Mouse (Mus musculus): Measurements from ENCODE around the gene Epha3.

Epha3 gene

DNA sequence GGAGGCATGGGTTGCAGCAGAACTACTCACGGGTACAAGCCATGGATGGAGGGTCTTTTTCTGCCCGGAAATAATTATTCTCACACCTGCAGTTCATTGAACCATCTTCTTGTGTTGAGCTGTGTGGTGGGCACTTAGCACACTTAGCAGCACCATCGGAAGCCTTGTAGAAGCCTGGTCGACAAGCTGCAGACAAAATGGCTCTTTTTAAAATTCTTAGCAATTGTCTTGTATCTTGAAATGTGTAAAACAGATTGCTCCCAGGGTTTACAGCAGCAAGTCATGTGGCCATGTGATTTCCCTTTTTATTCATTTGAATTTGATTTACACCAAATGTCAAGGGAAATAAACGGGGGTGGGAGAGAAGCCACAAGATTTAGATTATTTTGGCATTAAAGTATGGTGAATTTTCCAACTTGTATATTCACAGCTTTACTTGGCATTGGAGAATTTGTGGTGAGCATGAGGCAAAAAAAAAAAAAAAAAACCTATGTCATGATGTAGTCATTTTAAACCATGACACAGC is 210.5 kb downstream of the Epha3 start:
- DNase-seq (ENCODE audit: low spot score in 2 of 2): no peak

- no peak for DNase-seq (ENCODE audit: low spot score in 2 of 2)
Measured at GRCm38 (mm10) chr16:63650760-63651159, 213.2 kb downstream of the Epha3 start.

- DNase-seq (ENCODE audit: low spot score in 2 of 2): no peak
Measured at GRCm38 (mm10) chr16:63646577-63646976, 217.4 kb downstream of the Epha3 start.

DNA sequence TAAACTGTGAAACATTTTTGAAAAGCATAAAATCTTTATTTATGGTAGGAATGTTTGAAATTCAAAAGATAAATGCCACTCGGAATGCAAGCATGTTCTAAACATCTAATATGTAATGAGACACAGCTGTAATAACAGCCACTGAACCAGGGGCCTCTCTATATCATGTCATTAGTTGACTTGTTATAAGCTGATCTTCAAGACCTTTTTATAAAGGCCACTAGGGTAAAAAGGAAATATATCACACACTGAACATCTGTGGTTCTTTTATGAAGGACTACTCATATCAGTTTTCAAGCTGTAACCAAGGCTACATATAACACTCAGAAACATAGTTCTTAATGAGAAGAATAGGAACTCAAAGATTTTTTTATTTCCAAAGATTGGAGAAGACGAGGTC is 221.3 kb downstream of the Epha3 start:
- no peak for DNase-seq (ENCODE audit: low spot score in 2 of 2)

DNA sequence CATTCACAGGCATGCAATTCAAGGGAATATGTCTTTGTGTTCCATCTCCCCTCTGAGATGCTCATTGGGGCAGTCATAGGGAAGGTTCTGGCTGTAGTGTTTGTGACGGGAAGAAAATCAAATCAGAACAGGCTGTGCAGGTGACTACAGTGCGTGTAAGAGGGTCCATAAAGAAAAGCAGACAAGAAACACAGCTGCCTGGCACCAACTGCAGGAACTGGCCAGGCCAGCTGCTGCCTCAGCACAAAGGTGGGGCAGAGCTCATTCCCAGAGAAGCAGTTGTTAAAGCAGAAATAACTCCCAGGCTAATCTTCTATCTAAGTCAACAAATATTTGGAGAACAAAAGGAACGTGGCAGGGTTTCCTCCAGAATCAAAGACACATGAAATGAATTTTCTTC is 222.4 kb downstream of the Epha3 start:
- DNase-seq (ENCODE audit: low spot score in 2 of 2): no peak

DNA sequence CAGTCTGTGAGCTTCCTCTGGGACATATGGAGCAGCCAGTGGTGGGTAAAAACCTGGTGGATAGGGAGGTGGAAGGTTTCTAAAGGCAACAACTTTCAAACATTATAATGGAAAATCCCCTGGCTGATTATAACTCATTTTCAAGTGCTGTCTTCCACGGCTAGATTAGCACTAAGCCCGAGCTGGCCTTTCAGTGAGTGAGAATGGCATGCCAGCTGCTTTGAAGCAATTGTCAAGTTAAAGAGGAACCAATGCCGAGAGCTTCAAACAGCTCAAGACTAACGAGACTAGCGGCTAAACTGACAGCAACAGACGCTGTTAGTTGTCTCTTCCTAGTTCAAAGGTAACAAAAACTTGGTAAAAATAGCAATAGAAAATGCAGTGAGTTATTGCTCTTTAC is 225.3 kb downstream of the Epha3 start:
- DNase-seq (ENCODE audit: low spot score in 2 of 2): no peak

- DNase-seq (ENCODE audit: low spot score in 2 of 2): no peak
Measured at GRCm38 (mm10) chr16:63633748-63634166, 230.2 kb downstream of the Epha3 start.

DNA sequence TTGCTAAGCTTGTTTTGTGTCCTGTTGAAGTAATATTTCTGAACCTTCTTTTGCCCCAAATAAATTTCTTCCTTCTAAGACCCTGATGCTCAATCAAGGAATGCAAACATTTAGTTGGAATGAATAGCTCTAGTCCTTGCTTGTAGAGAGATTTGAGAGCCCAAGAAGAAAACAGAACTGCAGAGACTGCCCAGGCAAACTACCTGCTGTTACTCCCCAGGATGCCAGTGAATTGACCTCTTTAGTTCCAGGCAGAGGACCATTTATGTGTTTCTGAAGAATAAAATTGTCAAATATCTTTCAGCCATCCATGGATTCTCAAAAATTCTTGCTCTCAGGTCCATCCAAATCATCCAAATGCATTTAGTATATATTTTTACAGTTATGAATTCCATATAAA is 238.7 kb downstream of the Epha3 start:
- no peak for DNase-seq (ENCODE audit: low spot score in 2 of 2)

- DNase-seq (ENCODE audit: low spot score in 2 of 2): no peak
Measured at GRCm38 (mm10) chr16:63621845-63622244, 242.1 kb downstream of the Epha3 start.

- no peak for DNase-seq (ENCODE audit: low spot score in 2 of 2)
Measured at GRCm38 (mm10) chr16:63615396-63615795, 248.6 kb downstream of the Epha3 start.

GRCm38 (mm10) chr16:63613006-63613405 is 251.0 kb downstream of the Epha3 start:
- DNase-seq (ENCODE audit: low spot score in 2 of 2): no peak

- no peak for DNase-seq (ENCODE audit: low spot score in 2 of 2)
Measured at GRCm38 (mm10) chr16:63600229-63600628, 263.7 kb downstream of the Epha3 start.

- no peak for DNase-seq (ENCODE audit: low spot score in 2 of 2)
Measured at GRCm38 (mm10) chr16:63594656-63595055, 269.3 kb downstream of the Epha3 start.

- DNase-seq (ENCODE audit: low spot score in 2 of 2): no peak
Measured at GRCm38 (mm10) chr16:63569746-63570145, 294.2 kb downstream of the Epha3 start.

GRCm38 (mm10) chr16:63566106-63566836 is 297.7 kb downstream of the Epha3 start:
- DNase-seq (ENCODE audit: low spot score in 2 of 2): no peak

GRCm38 (mm10) chr16:63556410-63557146 is 307.4 kb downstream of the Epha3 start:
- DNase-seq (ENCODE audit: low spot score in 2 of 2): no peak

DNA sequence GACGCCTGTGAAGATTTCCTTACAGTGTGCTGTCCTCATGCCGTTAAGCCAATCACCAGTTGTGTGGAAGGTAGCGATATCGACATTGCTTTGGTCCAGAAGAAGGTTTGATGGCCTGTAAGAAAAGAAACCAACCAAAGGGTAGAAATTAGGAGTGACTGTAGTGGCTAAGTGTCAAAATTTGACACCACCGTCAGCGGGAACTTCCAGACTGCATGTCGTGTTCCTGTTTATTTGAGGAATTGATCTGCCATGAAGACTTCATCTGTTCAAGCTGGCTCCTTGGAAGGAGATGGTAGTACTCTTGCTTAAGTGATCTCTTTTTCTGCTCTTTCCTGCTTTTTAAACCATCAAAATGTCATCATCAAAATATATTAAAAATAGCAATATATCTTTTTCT is 311.4 kb downstream of the Epha3 start:
- DNase-seq (ENCODE audit: low spot score in 2 of 2): no peak

DNA sequence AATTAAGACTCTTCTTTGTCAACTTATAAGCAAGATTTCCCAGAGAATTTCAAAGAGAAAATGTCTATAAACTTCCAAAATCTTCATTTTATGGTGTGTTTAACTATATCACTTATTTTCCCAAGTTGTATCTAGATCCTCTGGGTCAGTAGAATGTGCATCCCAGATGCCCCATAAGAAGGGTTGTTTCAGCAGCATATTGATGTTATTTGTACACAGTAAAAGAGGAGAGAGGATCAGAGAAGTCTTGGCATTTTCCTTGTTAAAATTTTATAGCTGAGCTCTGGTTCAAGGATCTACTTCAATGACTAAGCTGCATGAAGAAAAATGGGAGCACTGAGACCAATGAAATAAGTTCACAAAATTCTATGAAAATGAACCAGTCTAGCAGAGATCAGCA is 324.5 kb downstream of the Epha3 start:
- DNase-seq (ENCODE audit: low spot score in 2 of 2): no peak

GRCm38 (mm10) chr16:63528821-63529220 is 335.2 kb downstream of the Epha3 start:
- DNase-seq (ENCODE audit: low spot score in 2 of 2): no peak

DNA sequence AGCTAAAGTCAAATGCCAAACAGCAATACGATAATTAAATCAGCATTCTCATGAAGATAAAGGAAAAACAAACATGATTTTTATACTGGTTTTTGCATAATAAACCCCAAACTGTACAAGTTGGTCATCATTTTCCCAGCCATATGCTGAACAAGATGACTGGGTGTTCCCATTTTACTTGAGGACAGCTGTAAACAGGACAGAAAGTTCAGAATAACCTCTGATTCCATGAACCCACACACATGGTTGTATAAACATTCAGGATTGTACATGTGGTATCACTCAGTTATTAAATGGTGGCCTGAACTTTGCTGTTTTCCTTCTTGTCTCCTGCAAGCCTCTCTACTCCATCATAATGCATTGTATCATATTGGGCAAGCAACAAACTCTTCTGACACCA is 346.3 kb downstream of the Epha3 start:
- DNase-seq (ENCODE audit: low spot score in 2 of 2): no peak

DNA sequence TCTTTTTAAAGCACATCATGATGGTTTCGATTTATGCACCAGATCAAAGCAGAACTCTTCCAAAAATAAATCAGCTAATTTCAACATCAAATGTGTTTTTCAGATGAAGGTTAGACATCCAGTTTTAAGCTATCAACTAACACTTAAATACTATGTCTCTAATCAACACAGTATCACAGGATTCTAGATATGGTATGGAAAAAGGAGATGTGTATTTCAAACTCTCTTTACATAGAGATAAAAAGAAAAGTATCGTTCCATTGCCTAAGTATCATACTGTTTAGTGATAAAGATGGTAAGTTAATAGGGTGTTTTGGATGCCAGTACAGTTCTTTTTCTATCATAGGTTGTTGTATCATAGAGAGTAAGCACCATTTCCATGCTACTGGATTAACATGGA is 353.9 kb downstream of the Epha3 start:
- DNase-seq (ENCODE audit: low spot score in 2 of 2): no peak

DNA sequence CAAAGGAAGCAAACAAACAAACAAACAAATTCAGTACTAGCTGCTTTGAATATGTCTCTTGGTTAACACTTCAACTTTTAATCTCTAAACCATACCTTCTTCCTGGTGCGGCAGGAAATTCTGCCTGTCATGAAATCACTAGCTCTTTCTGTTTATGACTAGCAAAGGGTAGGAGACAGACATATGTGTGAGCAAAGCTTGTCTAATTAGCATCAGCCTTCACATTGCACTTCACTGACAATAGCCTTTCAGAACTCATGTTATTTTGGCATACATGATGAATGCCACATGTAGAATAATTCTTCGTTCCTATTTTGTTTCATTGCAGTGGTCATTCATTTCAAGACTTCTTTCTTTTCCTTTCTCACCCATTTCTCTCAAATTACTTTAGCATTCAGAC is 357.5 kb downstream of the Epha3 start:
- DNase-seq (ENCODE audit: low spot score in 2 of 2): no peak

GRCm38 (mm10) chr16:63501456-63501855 is 362.5 kb downstream of the Epha3 start:
- no peak for DNase-seq (ENCODE audit: low spot score in 2 of 2)

All from heart, adult 9 months (tissue).